Mouse (Mus musculus) right cerebral cortex, adult 18-20 months (tissue): ENCODE measurements around the gene Hapln1.

Experiments used
- DNase-seq: peaks from one replicate; pipeline ENCODE4 v3.0.0; 2022; ENCODE audit warnings: mixed read lengths

The Hapln1 gene

DNA sequence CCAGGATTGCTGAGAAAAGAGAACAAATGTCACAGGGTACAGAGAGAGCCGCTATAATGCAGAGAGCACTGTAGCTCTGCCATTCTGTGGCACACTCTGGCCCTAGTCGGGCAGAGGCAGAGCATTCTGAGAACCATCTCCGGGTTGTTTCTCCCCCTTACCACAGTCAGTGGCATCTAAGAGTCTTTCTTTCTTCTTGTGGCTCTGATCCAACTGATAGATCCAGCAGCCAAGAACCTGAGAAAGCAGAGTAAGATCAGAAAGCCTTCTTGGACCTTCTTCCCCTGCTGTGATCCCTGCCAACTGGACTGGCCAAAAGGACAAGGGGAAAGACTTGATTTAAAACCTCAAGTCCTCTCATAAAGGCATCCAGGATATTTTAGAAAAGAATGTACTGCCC is 63.7 kb downstream of the Hapln1 start:
- no peak for DNase-seq

GRCm38 (mm10) chr13:89607399-89607798 is 67.8 kb downstream of the Hapln1 start:
- DNase-seq: no peak

DNA sequence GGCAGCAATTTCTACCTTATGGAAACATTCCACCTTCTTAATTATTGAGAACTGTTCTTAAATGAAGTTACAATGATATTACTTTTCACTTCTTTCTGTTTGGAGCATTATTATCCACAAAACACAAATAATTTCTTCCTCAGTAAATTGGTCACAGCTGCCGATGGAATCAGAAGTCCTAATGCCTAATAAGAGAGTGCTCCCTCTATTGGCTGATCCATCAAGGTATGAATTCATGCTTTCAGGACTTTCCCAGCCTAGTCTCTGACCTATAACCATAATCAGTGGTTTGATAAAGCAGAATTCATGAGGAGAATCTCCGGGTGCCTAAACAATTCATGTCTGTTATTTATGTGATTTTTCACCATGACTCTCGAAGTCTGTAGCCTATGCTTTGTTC is 79.5 kb downstream of the Hapln1 start:
- no peak for DNase-seq

- DNase-seq: peak; percentile 43
Observed at GRCm38 (mm10) chr13:89634137-89634683, 94.6 kb downstream of the Hapln1 start.

GRCm38 (mm10) chr13:89637012-89637411 is 97.4 kb downstream of the Hapln1 start:
- DNase-seq: no peak

- DNase-seq: no peak
Observed at GRCm38 (mm10) chr13:89645589-89645988, 106.0 kb downstream of the Hapln1 start.

GRCm38 (mm10) chr13:89652773-89653172 is 113.2 kb downstream of the Hapln1 start:
- no peak for DNase-seq

DNA sequence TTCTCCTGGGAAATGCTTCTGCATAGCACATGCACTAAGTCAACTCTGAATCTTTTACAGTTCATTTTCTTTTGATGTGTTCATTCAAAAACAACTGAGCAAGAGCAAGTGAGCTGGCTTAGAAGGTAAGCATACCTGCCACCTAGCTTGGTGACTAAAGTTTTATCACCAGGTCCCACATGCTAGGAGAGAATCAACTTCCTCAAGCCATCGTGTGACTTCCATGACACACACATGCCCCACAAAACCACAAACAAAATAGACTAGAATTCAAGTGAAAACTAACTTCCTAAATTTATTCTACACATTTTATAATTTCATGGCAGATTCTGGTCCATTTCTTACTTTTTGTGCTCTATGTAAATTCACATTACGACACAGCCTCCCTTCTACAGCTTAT is 113.7 kb downstream of the Hapln1 start:
- no peak for DNase-seq

- DNase-seq: peak; percentile 12
Observed at GRCm38 (mm10) chr13:89657046-89657445, 117.5 kb downstream of the Hapln1 start.
